ENCODE assay signal across 26 mouse cellular contexts in the genomic region with DNA sequence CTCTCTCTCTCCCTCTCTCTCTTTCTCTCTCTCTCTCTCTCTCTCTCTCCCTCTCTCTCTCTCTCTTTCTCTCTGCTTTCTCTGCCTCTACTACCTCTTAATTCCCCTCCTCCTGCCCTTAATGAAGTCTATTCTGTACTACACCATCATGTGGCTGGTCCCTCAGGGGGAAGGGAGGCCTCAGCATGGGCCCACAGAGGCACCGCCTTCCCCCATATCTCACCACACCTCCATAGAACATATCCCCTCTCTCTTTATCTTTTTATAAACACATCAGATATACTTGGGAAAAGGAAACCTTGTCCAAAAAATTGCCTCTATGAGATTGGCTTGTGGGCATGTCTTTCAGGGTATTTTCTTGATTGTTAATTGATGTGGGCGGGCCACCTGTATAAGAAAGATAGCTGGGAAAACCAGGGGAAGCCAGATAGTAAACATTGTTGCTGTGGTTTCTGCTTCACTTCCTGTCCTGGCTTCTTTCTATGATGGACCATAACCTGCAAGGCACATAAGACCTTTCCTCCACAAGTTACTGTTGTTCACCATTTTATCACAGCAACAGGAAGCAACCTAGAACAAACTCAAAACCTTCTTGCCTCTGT.
DNase-seq lines count a peak whose midpoint lies in the region; ATAC-seq lines count a peak whose summit lies in the region.
"Had no signal": no experiment of that assay in that cellular context is flagged by ENCODE, and none has a peak within 500 bp of the region (broad histone marks: within the 10 kb centered on the region; RNA-seq: fewer than 3 reads in every experiment).

No protein-coding gene starts in this region.

- peak; percentile 55 for DNase-seq in CD4-positive, CD25-positive, alpha-beta regulatory T cell, adult 2 months (ENCODE audit: low read depth, low spot score)
- DNase-seq in T-cell, adult 2 months (ENCODE audit: low spot score) = peak; percentile 56
- peak; percentile 28 for DNase-seq in liver
- DNase-seq in ovary, postnatal 14 days (ENCODE audit: low spot score) = no peak
- no peak for DNase-seq in yolk sac, embryonic 10.5 days (ENCODE audit: low spot score)
- no peak for DNase-seq in midbrain, embryonic 10.5 days (ENCODE audit: low spot score)
- DNase-seq: adrenal gland, postnatal 25 days; cerebellum, adult 9-11 months; embryo, embryonic 11 days; gastrocnemius, postnatal 14 days; heart, postnatal 10 days; kidney, adult 11 months; kidney, postnatal 10 days; lung, embryonic 14.5 days; right cerebral cortex, postnatal 4 days; thymus, adult 2 months had no signal

- ATAC-seq in megakaryocyte, adult 5-6 weeks (ENCODE audit: poor library complexity, severe bottlenecking) = peak; percentile 30; the same call in 1 of the 2 replicates
- ATAC-seq in intestine, embryonic 15.5 days = no peak
- ATAC-seq: forebrain, embryonic 13.5 days had no signal

- no peak overlapping the region for H3K4me2 ChIP-seq in intestine, embryonic 15.5 days (replicated peaks)
- H3K4me2 ChIP-seq: embryonic facial prominence, embryonic 15.5 days; forebrain, embryonic 13.5 days; hindbrain, embryonic 13.5 days; lung, embryonic 14.5 days; neural tube, embryonic 13.5 days had no signal

- H3K4me3 ChIP-seq in intestine, embryonic 15.5 days (replicated peaks) = no peak overlapping the region
- no peak overlapping the region for H3K4me3 ChIP-seq in midbrain, embryonic 10.5 days
- H3K4me3 ChIP-seq: embryonic facial prominence, embryonic 15.5 days; forebrain, embryonic 13.5 days; hindbrain, embryonic 13.5 days; layer of hippocampus, adult 2 months; left cerebral cortex, adult 2 months; limb, embryonic 10.5 days; megakaryocyte, embryonic 14.5 days; neural tube, embryonic 13.5 days had no signal

- no peaks in the 10 kb centered on the region for H3K9me3 ChIP-seq in intestine, embryonic 15.5 days
- H3K9me3 ChIP-seq in midbrain, embryonic 10.5 days (replicated peaks) = no peaks in the 10 kb centered on the region
- H3K9me3 ChIP-seq: forebrain, embryonic 13.5 days; hindbrain, embryonic 13.5 days; limb, embryonic 10.5 days; neural tube, embryonic 13.5 days had no signal

- H3K36me3 ChIP-seq in intestine, embryonic 15.5 days = no peaks in the 10 kb centered on the region; the same call in 1 of the 2 replicates
- no peaks in the 10 kb centered on the region for H3K36me3 ChIP-seq in midbrain, embryonic 10.5 days
- H3K36me3 ChIP-seq: embryonic facial prominence, embryonic 15.5 days; hindbrain, embryonic 13.5 days; limb, embryonic 10.5 days; neural tube, embryonic 13.5 days had no signal

- H3K9ac ChIP-seq in intestine, embryonic 15.5 days = no peak overlapping the region
- H3K9ac ChIP-seq: embryonic facial prominence, embryonic 15.5 days; forebrain, embryonic 13.5 days; hindbrain, embryonic 13.5 days; lung, embryonic 14.5 days; neural tube, embryonic 13.5 days had no signal

- H3K27me3 ChIP-seq in intestine, embryonic 15.5 days (replicated peaks) = no peaks in the 10 kb centered on the region
- H3K27me3 ChIP-seq in midbrain, embryonic 10.5 days (ENCODE audit: low read depth, poor library complexity, severe bottlenecking) = no peaks in the 10 kb centered on the region
- H3K27me3 ChIP-seq: embryonic facial prominence, embryonic 15.5 days; forebrain, embryonic 13.5 days; hindbrain, embryonic 13.5 days; megakaryocyte, embryonic 14.5 days; neural tube, embryonic 13.5 days had no signal

- no peak overlapping the region for H3K27ac ChIP-seq in intestine, embryonic 15.5 days
- no peak overlapping the region for H3K27ac ChIP-seq in midbrain, embryonic 10.5 days (replicated peaks)
- H3K27ac ChIP-seq: embryonic facial prominence, embryonic 15.5 days; forebrain, embryonic 13.5 days; hindbrain, embryonic 13.5 days; layer of hippocampus, adult 2 months; left cerebral cortex, adult 2 months; limb, embryonic 10.5 days; neural tube, embryonic 13.5 days had no signal

- WGBS in intestine, embryonic 15.5 days = 97% methylated on average over 2 of the region's 2 CpGs
- WGBS in midbrain, embryonic 10.5 days = 90% methylated on average over 2 of the region's 2 CpGs

- peaks cover 8% of the 10 kb centered on the region; the same call in 1 of the 2 replicates for H3K4me1 ChIP-seq in intestine, embryonic 15.5 days (replicated peaks)
- H3K4me1 ChIP-seq in midbrain, embryonic 10.5 days = peaks cover 23% of the 10 kb centered on the region

Comparison
In these comparisons a context has a peak if more than half of its experiments do, and no peak if none do; other contexts are left out.
1. DNase-seq: peak in CD4-positive, CD25-positive, alpha-beta regulatory T cell, adult 2 months (single experiment), T-cell, adult 2 months (single experiment) and liver (single experiment); none in ovary, postnatal 14 days (single experiment), yolk sac, embryonic 10.5 days (single experiment) and midbrain, embryonic 10.5 days (single experiment).